Mouse (Mus musculus) CD4-positive, CD25-positive, alpha-beta regulatory T cell, adult 2 months (primary cell): ENCODE measurements around the gene Msx2.

Source experiments
- DNase-seq: peaks from one replicate; pipeline ENCODE4 v3.0.0-alpha.2; 2012; ENCODE audit warnings: low read depth, low spot score

The Msx2 gene

DNA sequence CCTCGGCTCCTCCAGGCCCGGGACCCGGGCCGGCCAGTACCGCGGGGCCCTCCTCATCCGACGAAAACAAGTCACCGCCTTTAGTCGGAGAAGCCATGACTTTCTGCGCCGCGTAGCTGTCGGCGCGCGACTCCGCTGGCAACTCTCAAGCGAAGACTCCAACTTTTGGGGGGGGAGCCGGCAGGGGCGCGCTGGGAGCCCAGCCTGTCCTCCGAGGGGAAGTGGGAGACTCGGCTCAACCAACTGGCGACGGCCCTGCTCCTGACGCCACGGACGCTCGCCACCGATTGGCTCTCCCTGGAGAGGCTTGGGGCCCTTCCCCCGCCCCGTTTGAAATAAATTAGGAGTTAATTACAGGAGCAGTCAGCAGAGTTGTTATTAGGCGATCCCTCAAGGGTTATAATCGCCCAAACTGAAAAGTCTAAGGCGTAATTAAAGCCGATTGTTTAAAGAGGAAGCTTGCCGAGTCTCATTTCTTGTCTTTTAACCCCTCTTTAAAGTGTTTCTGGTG lies at the start of gene Msx2:
Msx2 (minus strand) TSS at position 461 of the 511 bp plus-strand sequence.
- no peak for DNase-seq

- no peak for DNase-seq
These were observed 48.6 kb upstream of the Msx2 start for GRCm38 (mm10) chr13:53521468-53521867.

DNA sequence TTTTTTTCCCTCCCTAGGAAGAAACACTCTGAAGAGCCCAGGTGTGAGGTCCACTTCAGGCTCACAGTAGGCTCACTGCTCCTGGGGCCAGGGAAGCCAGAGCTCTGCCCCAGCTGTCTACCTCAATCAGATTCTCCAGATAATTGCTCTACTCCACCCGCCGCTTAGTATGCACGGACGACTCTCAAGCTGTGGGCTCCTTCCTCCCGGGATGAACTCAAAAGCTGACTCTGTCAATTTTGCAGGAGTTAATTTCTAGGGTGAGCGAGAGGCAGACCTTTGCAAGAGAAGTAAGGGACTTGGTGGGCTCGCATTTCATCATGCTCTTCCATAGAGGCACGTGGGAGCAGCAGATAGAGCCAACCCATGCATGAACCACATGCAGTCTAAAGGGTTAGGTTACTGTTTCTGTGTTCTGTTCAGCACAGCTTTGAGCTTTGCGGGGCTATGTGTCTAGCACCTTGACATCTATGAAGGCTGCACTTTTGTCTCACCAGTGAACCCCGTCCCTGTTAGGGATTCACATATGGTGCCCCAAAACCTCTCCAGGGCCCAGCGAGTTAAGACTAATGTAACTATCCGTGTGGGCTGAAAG lies 47.6 kb upstream of the Msx2 start:
- no peak for DNase-seq

GRCm38 (mm10) chr13:53519727-53520126 lies 46.9 kb upstream of the Msx2 start:
- DNase-seq, result no peak

GRCm38 (mm10) chr13:53518306-53518705 lies 45.4 kb upstream of the Msx2 start:
- no peak for DNase-seq

- DNase-seq, result no peak
These were observed 41.7 kb upstream of the Msx2 start for GRCm38 (mm10) chr13:53514574-53514973.

GRCm38 (mm10) chr13:53511366-53511765 lies 38.5 kb upstream of the Msx2 start:
- DNase-seq, result no peak

- DNase-seq, result no peak
These were observed 29.5 kb upstream of the Msx2 start for GRCm38 (mm10) chr13:53502406-53502805.

GRCm38 (mm10) chr13:53501561-53502253 lies 28.8 kb upstream of the Msx2 start:
- DNase-seq, result no peak

DNA sequence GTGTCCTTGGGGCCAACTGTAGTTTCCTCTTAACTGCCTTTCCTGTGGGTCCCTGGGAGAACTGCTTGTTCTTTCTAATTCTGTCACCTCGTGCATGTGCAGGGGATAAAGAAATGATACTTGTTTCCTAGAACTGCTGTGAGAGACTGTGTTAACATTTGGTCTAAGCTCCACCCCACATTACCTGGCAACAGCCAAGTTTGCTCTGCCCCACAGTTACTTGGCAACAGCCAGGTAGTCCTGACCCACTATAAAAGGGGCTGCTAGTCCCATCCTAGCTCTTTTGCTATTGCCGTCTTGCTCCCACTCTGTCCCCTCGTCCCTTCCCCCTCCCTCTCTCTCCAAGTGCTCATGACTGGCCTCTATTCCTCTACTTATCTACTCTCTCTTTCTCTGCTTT lies 28.2 kb upstream of the Msx2 start:
- DNase-seq, result no peak

- no peak for DNase-seq
These were observed 13.6 kb upstream of the Msx2 start for GRCm38 (mm10) chr13:53486512-53486911.

DNA sequence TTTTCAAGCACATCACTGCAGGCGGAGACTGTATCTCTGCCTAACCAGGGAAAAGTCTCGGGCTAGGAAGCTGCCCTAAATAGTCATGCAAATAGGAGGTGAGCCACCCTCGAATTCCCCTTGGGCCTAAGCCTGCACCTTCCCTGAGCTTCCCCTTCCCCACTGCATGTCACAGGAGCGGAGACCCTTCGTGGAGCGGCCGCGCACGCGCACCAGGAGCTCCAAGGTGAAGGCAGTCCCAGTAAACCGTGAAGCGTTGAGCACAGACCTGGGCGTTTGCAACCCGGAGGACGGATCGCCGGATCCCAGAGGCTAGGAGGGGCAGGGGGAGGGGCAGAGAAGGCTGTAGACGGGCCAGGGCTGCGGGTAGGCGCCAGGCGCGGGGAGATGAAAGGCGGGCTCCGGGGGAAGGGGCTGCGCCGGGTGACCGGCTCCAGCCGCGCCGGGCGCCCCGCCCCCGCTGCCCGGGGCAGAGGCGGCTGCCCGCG lies 2.9 kb upstream of the Msx2 start:
- DNase-seq, result no peak

DNA sequence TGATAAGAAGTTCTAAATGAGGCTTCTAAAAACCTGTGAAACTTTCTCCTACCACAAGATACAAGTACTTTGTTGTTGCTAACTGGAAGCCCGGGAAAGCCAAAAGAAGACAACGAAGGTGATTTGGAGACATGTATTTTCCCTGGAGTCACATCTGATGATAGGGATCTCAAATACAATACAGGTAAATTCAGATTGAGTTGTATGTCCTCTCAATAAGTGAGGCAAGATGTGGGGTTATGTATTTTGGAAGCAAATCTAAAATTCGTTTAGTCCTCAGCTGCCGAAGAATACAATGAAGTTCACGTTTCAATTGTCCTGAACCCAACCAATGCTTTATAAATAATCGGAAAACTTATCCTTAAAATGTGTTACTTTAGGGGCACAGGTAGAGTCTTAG lies 1.6 kb upstream of the Msx2 start:
- DNase-seq, result no peak

DNA sequence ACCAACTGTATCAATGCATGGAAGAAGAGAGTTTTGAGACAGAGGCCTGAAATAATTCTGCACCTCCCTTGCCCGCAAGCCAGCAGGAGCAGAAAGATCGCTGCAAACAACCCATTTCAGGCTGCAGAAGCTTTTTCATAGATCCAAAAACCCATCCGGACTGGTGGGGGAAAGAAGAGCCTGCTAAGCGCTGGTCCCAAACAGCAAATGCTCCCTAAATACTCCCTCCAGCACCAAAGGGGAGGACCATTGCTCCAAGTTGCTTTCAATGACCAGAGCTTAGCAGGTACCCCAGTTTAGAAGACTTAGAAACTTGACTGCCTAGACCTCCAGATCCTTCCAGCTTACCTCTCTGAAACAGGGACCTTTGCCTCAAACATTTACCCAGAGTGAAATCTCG lies 1.1 kb upstream of the Msx2 start:
- no peak for DNase-seq

DNA sequence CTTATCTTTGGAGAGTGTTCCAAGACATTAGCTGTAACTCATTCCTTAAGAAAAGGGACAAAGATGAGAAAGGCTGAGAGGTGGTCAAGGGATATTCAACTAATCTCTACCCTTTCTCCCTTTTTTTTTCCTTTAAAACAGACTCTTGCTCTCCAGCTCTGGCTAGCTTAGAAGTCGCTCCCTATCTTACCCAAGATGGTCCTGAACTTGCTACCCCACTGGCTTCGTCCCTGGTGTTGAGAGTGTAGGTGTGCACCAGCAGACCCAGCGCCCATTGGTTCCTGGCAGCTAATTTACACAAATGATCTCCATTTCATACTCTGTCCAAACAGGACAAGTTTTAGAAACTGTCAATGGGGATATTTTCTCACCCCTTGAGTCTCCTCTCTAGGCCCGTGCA lies 417 bp upstream of the Msx2 start:
- DNase-seq, result no peak

- no peak for DNase-seq
These were observed 804 bp downstream of the Msx2 start for GRCm38 (mm10) chr13:53471926-53472613.

- DNase-seq, result no peak
These were observed 1.5 kb downstream of the Msx2 start for GRCm38 (mm10) chr13:53471411-53471810.

DNA sequence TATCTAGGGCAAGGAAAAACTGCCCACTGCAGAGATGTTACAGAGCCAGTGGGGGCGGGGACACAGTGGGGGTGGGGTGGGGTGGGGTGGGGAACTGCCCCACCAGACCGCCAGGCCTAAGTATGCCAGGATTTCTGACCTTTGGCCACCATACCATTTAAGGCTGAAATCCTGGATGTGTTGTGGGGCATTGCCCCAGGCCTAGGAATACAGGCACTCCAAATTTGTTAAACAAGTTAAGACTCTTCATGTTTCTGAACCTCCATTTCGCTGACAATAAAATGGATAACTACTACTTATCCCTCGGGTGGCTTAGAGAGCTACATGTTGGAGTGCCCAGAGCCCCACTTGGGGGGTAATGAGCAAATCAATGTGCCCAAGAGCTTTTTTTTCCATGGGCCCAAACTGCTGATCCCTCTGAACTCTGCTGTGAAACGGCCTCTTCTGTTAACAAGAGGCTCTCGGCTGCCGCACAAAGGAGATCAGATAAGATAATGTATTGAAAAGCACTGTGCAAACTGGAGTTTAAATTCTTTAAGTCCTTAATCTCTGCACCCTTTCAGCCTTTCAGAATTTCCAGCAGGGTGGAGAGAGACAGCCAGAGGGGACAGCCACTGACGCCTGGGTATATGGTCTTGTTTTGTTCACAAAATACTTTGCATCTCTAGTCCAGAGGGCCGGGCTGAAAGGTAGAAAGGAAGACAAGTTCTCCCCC lies 2.3 kb downstream of the Msx2 start:
- no peak for DNase-seq

- no peak for DNase-seq
These were observed 3.1 kb downstream of the Msx2 start for GRCm38 (mm10) chr13:53469756-53470155.

DNA sequence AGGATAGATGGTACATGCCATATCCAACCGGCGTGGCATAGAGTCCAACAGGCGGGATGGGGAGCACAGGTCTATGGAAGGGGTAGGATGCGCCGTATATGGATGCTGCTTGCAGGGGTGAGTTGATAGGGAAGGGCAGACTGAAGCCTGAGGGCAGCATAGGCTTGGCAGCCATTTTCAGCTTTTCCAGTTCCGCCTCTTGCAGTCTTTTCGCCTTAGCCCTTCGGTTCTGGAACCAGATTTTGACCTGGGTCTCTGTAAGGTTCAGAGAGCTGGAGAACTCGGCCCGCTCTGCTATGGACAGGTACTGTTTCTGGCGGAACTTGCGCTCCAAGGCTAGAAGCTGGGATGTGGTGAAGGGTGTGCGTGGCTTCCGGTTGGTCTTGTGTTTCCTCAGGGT lies 4.7 kb downstream of the Msx2 start:
- DNase-seq, result no peak

DNA sequence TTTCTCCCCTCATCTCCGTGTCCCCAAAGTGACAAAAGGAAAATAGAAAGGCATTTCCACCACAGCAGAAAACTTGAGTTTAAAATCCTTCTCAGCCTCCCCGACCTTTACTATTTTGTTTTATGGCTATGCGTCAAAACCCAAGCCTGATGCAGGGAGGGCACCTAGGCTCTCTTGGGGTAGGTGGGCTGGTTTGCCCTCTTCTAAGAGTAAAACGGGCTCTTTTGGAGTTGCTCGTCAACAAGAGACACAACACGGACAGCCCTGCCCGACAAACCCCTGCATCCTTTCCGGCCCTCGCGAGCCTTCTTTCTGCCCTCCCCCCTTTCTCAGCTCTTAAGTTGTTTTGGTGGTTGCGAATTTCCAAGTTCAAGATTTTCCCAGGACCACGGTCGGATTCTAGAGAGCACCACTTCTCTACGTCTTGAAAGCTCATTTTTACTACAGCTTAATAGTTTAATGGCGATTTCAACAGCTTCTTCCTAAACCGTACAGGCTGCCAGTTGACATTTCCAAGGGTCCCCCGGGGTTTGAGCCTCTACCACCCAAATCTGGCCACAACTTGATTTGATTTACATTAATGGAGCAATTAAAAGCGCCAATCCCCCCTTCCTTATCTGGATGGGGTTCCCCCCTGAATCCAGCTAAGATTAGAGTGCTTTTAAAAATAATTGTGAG lies 6.5 kb downstream of the Msx2 start:
- no peak for DNase-seq
